Mouse (Mus musculus) limb, embryonic 10.5 days (tissue): ENCODE data around the gene Dhrs9. TPM values are rescaled to one million over a fixed set of nuclear protein-coding genes. Genes with fewer than 3 reads are reported as not detected.

Experiments used
- DNase-seq: peaks from one replicate; pipeline ENCODE4 v3.0.0-alpha.2; 2017; ENCODE audit warnings: low spot score
- H3K27ac ChIP-seq: fragments of 300-500 bp; sonication (generic); 2 replicates; pipeline ENCODE4 v1.5.1; 2016; ENCODE audit warnings: mild to moderate bottlenecking
- H3K27me3 ChIP-seq: fragments of 300-500 bp; sonication (generic); 2 replicates; pipeline ENCODE4 v1.6.1; 2016; ENCODE audit warnings: low read depth, mild to moderate bottlenecking; ENCODE audit not compliant: poor library complexity, severe bottlenecking
- H3K36me3 ChIP-seq: fragments of 300-500 bp; sonication (generic); 2 replicates; pipeline ENCODE4 v1.6.1; 2016; ENCODE audit warnings: mild to moderate bottlenecking, moderate library complexity
- H3K4me1 ChIP-seq: fragments of 300-500 bp; sonication (generic); 2 replicates; pipeline ENCODE4 v1.6.1; 2016
- H3K4me3 ChIP-seq: fragments of 300-500 bp; sonication (generic); 2 replicates; pipeline ENCODE4 v1.5.1; 2016; ENCODE audit warnings: mild to moderate bottlenecking, moderate library complexity
- H3K9me3 ChIP-seq: fragments of 300-500 bp; sonication (generic); replicated peaks from 2 replicates; pipeline ENCODE4 v1.6.1; 2016; ENCODE audit warnings: mild to moderate bottlenecking
- WGBS: fragments of 180-500 bp; shearing (Covaris S2); methylation state at CpG from one replicate; pipeline ENCODE4 v1.1.7; 2016; 5-methylcytosine and 5-hydroxymethylcytosine counted together
- polyA plus RNA-seq: library from polyadenylated mRNA; unstranded; fragments of >200 nt; fragmentation: Nextera tagmentation; extraction: Ambion mirVana; gene quantifications from 2 replicates; pipeline ENCODE4 v1.2.1, GENCODE M21; 2016

The Dhrs9 gene
- polyA plus RNA-seq, 1 experiment from 2014 or later: not detected

DNA sequence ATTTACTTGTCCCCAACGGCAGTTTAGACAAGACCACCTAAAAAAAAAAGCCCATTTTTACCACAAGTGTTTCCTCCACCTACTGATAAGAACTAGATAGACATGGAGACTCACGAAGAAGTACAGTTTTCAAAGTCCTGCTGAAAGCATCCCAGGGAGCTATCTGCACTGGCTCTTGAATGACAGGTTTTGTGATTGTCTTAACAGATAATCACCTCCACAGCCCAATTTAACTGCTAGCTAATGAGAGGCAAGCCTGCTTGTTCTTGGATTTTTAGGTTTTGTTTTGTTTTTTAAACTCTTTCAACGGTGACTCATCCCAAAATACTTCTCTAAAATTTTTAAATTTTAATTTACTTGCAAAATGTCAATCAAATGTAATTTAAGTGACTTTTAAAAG lies 61.4 kb downstream of the Dhrs9 start:
- Histone ChIP-seq H3K27ac (no peak overlapping the region), H3K9me3 (no peaks in the 10 kb centered on the region), H3K36me3 (no peaks in the 10 kb centered on the region), H3K4me1 (no peaks in the 10 kb centered on the region), H3K27me3 (no peaks in the 10 kb centered on the region), H3K4me3 (no peak overlapping the region)
- WGBS: 61% methylated on average over 3 of the region's 3 CpGs
- no peak for DNase-seq

DNA sequence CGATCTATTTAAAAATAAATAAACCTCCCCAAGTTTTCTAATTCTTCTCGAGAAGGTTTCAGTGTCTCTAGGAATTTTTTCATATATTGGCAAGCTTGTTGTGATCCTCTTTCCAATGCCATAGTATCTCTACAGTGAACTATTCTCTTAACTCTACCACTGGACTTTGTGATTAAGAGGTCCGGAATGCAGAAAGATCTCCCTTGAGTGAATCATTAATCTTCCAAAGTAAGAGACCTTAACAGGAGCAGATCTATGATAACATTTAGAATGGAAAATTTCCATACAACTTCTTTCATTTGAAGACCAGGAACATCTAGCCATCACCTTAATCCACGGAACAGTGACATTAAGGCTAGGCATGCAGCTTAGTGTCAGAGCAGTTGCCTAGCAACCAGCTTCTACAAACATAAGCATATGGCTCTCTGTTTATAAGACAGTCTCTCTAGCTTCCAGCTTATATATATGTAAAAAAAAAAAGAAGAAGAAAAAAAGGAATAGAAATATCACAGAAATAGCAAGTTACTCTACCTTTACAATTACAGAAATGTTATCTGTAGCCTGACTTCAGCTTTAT lies 65.7 kb downstream of the Dhrs9 start:
- Histone ChIP-seq H3K36me3 (no peaks in the 10 kb centered on the region), H3K4me1 (no peaks in the 10 kb centered on the region), H3K27me3 (no peaks in the 10 kb centered on the region), H3K27ac (no peak overlapping the region), H3K9me3 (no peaks in the 10 kb centered on the region), H3K4me3 (no peak overlapping the region)
- no peak for DNase-seq
- WGBS: 78% methylated on average over 4 of the region's 4 CpGs

DNA sequence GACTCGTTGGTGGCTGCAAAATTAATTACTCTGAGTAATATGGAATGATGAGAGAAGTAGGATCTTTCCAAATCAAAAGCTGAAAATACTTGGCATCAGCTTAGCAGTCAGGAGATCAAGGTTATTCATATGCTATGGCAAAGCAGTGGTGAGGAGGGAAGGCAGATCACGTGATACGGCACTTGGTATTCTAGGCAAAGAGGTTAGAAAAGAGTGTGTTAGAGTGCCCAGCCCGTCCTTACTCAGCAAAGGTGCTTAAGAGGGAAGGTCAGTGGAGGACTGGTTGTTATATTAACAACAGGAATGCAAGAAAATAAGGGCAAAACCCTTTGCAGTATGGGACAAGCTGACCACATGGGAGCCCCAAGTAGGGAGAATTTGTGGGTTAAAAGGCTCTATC lies 68.3 kb downstream of the Dhrs9 start:
- H3K36me3 ChIP-seq: no peaks in the 10 kb centered on the region
- WGBS: 89% methylated on average over 4 of the region's 4 CpGs
- DNase-seq: no peak
- no peaks in the 10 kb centered on the region for H3K9me3 ChIP-seq
- no peak overlapping the region for H3K27ac ChIP-seq
- no peaks in the 10 kb centered on the region for H3K4me1 ChIP-seq
- H3K27me3 ChIP-seq: no peaks in the 10 kb centered on the region
- no peak overlapping the region for H3K4me3 ChIP-seq

DNA sequence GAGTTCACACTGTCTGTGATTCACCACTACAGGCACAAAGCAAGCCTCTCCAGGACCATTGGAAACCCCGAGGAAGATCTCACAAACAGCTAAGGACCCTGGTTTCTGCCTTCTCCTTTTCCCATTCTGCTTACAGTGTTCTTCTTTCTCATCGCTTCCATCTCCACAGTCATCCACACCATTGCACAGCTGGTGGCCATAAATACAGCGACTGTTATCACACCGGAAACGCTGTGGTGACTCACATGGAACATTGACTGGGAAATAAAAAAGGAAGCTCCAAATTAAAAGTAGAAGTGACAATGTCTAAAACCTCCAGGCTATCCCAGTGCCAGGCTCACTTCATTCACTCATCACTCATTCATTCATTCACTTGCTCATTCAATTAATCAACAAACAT lies 70.9 kb downstream of the Dhrs9 start:
- no peak overlapping the region for H3K27ac ChIP-seq
- H3K4me1 ChIP-seq: no peaks in the 10 kb centered on the region
- 92% methylated on average over 5 of the region's 5 CpGs for WGBS
- DNase-seq: no peak
- no peaks in the 10 kb centered on the region for H3K9me3 ChIP-seq
- no peaks in the 10 kb centered on the region for H3K36me3 ChIP-seq
- no peaks in the 10 kb centered on the region for H3K27me3 ChIP-seq
- no peak overlapping the region for H3K4me3 ChIP-seq

Other genes with a start within 250 kb of the Dhrs9 start
- 0.98 and 1.4 TPM in 2 replicates for gene Nostrin, start 244.6 kb upstream of the Dhrs9 start, polyA plus RNA-seq
- 173 and 207 TPM in 2 replicates for gene Spc25, start 174.3 kb upstream of the Dhrs9 start, polyA plus RNA-seq
- gene G6pc2, start 169.4 kb upstream of the Dhrs9 start, polyA plus RNA-seq: 0.25 and 0.41 TPM in 2 replicates
- not detected in 2 replicates for gene Abcb11, start 37.8 kb upstream of the Dhrs9 start, polyA plus RNA-seq
- 0.15 and 0.18 TPM in 2 replicates for gene Lrp2, start 205.6 kb downstream of the Dhrs9 start, polyA plus RNA-seq